Mouse (Mus musculus): ENCODE results near the gene Ech1. TPM values are rescaled to one million over a fixed set of nuclear protein-coding genes. Genes with fewer than 3 reads are reported as not detected.

Gene Ech1
- total RNA-seq, 2 experiments from 2014 or later: 1,832 to 1,909 TPM

GRCm38 (mm10) chr7:28817524-28817923 is 7.5 kb upstream of the Ech1 start:
- intact Hi-C loops (cut with DNase I): no loop called here
- DNase-seq: no peak

GRCm38 (mm10) chr7:28817957-28818356 is 7.1 kb upstream of the Ech1 start:
- intact Hi-C loops (cut with DNase I): no loop called here

GRCm38 (mm10) chr7:28818436-28818835 is 6.6 kb upstream of the Ech1 start:
- intact Hi-C loops (cut with DNase I): no loop called here
- DNase-seq: no peak

More at GRCm38 (mm10) chr7:28817957-28818356, 7.1 kb upstream of the Ech1 start:
- no peak for DNase-seq

GRCm38 (mm10) chr7:28818861-28819452 is 6.1 kb upstream of the Ech1 start:
- no peak for DNase-seq
- intact Hi-C loops (cut with DNase I): no loop called here

GRCm38 (mm10) chr7:28819571-28819970 is 5.4 kb upstream of the Ech1 start:
- intact Hi-C loops (cut with DNase I): no loop called here
- DNase-seq: no peak

- intact Hi-C loops (cut with DNase I): loop anchor here (1.0 kb wide), 1 partner anchor 7 kb away; no protein-coding TSS in a partner anchor
- DNase-seq: peak; percentile 56 to 59
Observed at GRCm38 (mm10) chr7:28820358-28821260, 4.4 kb upstream of the Ech1 start.

- intact Hi-C loops (cut with DNase I): loop anchor here (1.0 kb wide), 1 partner anchor 8 kb away; no protein-coding TSS in a partner anchor
- peak; percentile 74 for DNase-seq
Observed at GRCm38 (mm10) chr7:28821261-28821831, 3.7 kb upstream of the Ech1 start.

- intact Hi-C loops (cut with DNase I): loop anchor here (2.0 kb wide), 1 partner anchor 26 kb away; no protein-coding TSS in a partner anchor
- no peak for DNase-seq
Observed at GRCm38 (mm10) chr7:28822556-28822955, 2.5 kb upstream of the Ech1 start.

- DNase-seq: no peak
- intact Hi-C loops (cut with DNase I): loop anchor here (2.0 kb wide), 1 partner anchor 26 kb away; no protein-coding TSS in a partner anchor
Observed at GRCm38 (mm10) chr7:28822993-28823903, 1.8 kb upstream of the Ech1 start.

GRCm38 (mm10) chr7:28823932-28824331 is 1.1 kb upstream of the Ech1 start:
- no peak for DNase-seq
- intact Hi-C loops (cut with DNase I): loop anchor here (2.0 kb wide), 2 partner anchors 15 to 27 kb away; partner anchors contain the start of gene Hnrnpl

- DNase-seq: peak in 1 of 2 experiments; percentile 62
Observed at GRCm38 (mm10) chr7:28825686-28826401, 827 bp downstream of the Ech1 start.

GRCm38 (mm10) chr7:28826402-28826772 is 1.4 kb downstream of the Ech1 start:
- intact Hi-C loops (cut with DNase I): loop anchor here (2.0 kb wide), 1 partner anchor 16 kb away; no protein-coding TSS in a partner anchor
- no peak for DNase-seq

More at GRCm38 (mm10) chr7:28825686-28826401, 827 bp downstream of the Ech1 start:
- intact Hi-C loops (cut with DNase I): loop anchor here (2.0 kb wide), 2 partner anchors 17 kb away; partner anchors contain the start of gene Hnrnpl

GRCm38 (mm10) chr7:28827338-28827737 is 2.3 kb downstream of the Ech1 start:
- intact Hi-C loops (cut with DNase I): loop anchor here (2.0 kb wide), 1 partner anchor 15 kb away; no protein-coding TSS in a partner anchor
- DNase-seq: peak in 1 of 2 experiments; percentile 44

GRCm38 (mm10) chr7:28829821-28830220 is 4.8 kb downstream of the Ech1 start:
- intact Hi-C loops (cut with DNase I): loop anchor here (2.0 kb wide), 1 partner anchor 37 kb away; no protein-coding TSS in a partner anchor
- peak in 1 of 2 experiments; percentile 58 for DNase-seq

GRCm38 (mm10) chr7:28830981-28831380 is 6.0 kb downstream of the Ech1 start:
- intact Hi-C loops (cut with DNase I): loop anchor here (2.0 kb wide), 1 partner anchor 36 kb away; no protein-coding TSS in a partner anchor
- DNase-seq: peak in 1 of 2 experiments; percentile 40

GRCm38 (mm10) chr7:28831411-28832125 is 6.6 kb downstream of the Ech1 start:
- no peak for DNase-seq
- intact Hi-C loops (cut with DNase I): loop anchor here (2.0 kb wide), 1 partner anchor 35 kb away; no protein-coding TSS in a partner anchor

- DNase-seq: no peak
- intact Hi-C loops (cut with DNase I): no loop called here
Observed at GRCm38 (mm10) chr7:28832137-28832536, 7.1 kb downstream of the Ech1 start.

- no peak for DNase-seq
- intact Hi-C loops (cut with DNase I): no loop called here
Observed at GRCm38 (mm10) chr7:28833723-28834347, 8.8 kb downstream of the Ech1 start, which contains the start of gene Lgals4. TSS of gene Lgals4 (plus strand) at chr7:28833854.
